Mouse (Mus musculus): ENCODE results near the gene Rnf224. TPM values are rescaled to one million over a fixed set of nuclear protein-coding genes. Genes with fewer than 3 reads are reported as not detected.

Gene Rnf224
- polyA plus RNA-seq, 1 experiment, result not detected

DNA sequence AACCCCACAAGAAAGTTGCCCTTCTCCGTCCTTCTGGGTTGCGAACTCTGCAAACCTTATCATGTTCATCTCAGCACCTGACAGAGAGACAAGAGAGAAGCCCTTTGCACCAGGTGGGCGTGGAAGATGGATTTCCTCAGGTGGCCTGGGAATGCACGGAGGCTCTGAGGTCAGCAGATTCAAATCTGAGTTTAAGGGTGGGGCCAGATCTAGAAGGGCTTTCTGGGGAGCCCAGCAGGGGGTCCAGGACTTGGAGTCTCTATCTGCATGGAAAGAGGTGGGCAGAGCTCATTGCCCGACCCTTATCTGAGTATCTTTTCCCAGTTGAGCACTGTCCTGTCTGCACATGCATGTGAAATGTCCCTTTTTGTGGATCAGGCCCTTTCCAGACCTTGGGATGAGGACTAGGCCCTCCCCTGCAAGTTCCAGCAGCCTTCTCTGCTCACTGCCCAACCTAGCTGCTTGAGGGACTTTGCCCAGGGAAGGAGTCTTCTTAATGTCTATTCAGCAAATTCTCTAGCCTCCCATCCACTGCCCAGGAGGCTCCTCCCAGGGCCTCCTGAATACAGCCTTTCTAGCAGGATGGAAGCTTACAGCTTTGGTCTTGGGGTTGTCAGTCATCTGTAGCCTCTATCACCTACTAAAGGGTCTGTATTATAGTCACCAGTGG, 1.9 kb downstream of the Rnf224 start:
- no peaks in the 10 kb centered on the region; the same call in 1 of the 2 replicates for H3K27me3 ChIP-seq (ENCODE audit: control insufficient read depth, insufficient read depth, low read length)
- no peaks in the 10 kb centered on the region for H3K36me3 ChIP-seq (ENCODE audit: control insufficient read depth, insufficient read depth, low read length)
- no peaks in the 10 kb centered on the region for H3K4me1 ChIP-seq (ENCODE audit: control insufficient read depth, insufficient read depth, insufficient read length)
- no peak for DNase-seq (ENCODE audit: low read depth in 1 of 2, low spot score in 2 of 2)
- 75% methylated on average over 5 of the region's 5 CpGs for WGBS
- no peak overlapping the region for H3K27ac ChIP-seq (ENCODE audit: insufficient read depth, low read length)
- TF ChIP-seq CTCF (IDR thresholded peaks at IDR 0.05; ENCODE audit: extremely low read depth, insufficient read depth, insufficient read length, insufficient replicate concordance) (no peak), POLR2A (IDR thresholded peaks at IDR 0.05; ENCODE audit: low read depth, low read length) (no peak)
- no peak overlapping the region for H3K4me3 ChIP-seq (ENCODE audit: extremely low read depth, insufficient read depth, insufficient read length)

DNA sequence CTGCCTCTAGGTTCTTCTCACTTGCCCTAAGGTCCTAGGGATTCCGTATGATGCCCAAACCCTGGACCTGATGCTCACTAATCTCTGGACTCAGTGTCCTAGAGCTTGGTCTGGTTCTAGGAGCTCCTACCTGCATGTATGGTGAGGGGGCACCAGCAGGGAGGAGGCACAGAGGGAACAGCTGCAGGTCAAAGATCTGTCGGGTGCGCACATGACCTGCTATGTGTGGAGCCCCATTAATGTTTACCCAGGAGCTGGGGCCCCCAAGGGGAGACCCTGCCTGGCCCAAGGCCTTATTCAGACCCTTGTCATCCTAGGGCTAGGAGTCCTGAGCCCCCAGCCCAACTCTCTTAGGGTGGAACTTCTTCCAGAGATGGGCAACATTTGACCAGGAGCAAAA, 2.5 kb downstream of the Rnf224 start, which contains the start of gene Slc34a3:
Slc34a3 (minus strand) TSS at position 315 of the 400 bp plus-strand sequence.
- Histone ChIP-seq H3K27me3 (ENCODE audit: control insufficient read depth, insufficient read depth, low read length) (no peaks in the 10 kb centered on the region; the same call in 1 of the 2 replicates), H3K4me1 (ENCODE audit: control insufficient read depth, insufficient read depth, insufficient read length) (no peaks in the 10 kb centered on the region), H3K4me3 (ENCODE audit: extremely low read depth, insufficient read depth, insufficient read length) (no peak within 1 kb of the TSS), H3K36me3 (ENCODE audit: control insufficient read depth, insufficient read depth, low read length) (no peaks in the 10 kb centered on the region), H3K27ac (ENCODE audit: insufficient read depth, low read length) (no peak within 1 kb of the TSS)
- TF ChIP-seq POLR2A (IDR thresholded peaks at IDR 0.05; ENCODE audit: low read depth, low read length), result no peak
- TF ChIP-seq CTCF (IDR thresholded peaks at IDR 0.05; ENCODE audit: extremely low read depth, insufficient read depth, insufficient read length, insufficient replicate concordance), result no peak
- no peak for DNase-seq (ENCODE audit: low read depth in 1 of 2, low spot score in 2 of 2)
- WGBS, result 69% methylated on average over 3 of the region's 3 CpGs

- DNase-seq (ENCODE audit: low read depth in 1 of 2, low spot score in 2 of 2), result no peak
- 10% methylated on average over 4 of the region's 4 CpGs for WGBS
- H3K36me3 ChIP-seq (ENCODE audit: control insufficient read depth, insufficient read depth, low read length), result no peaks in the 10 kb centered on the region
- no peak overlapping the region for H3K27ac ChIP-seq (ENCODE audit: insufficient read depth, low read length)
- no peak for TF ChIP-seq CTCF (IDR thresholded peaks at IDR 0.05; ENCODE audit: extremely low read depth, insufficient read depth, insufficient read length, insufficient replicate concordance)
- TF ChIP-seq POLR2A (IDR thresholded peaks at IDR 0.05; ENCODE audit: low read depth, low read length), result no peak
- no peak overlapping the region for H3K4me3 ChIP-seq (ENCODE audit: extremely low read depth, insufficient read depth, insufficient read length)
- peaks cover 3% of the 10 kb centered on the region; the same call in 1 of the 2 replicates for H3K4me1 ChIP-seq (ENCODE audit: control insufficient read depth, insufficient read depth, insufficient read length)
- no peaks in the 10 kb centered on the region; the same call in 1 of the 2 replicates for H3K27me3 ChIP-seq (ENCODE audit: control insufficient read depth, insufficient read depth, low read length)
These were observed 3.2 kb downstream of the Rnf224 start for GRCm38 (mm10) chr2:25233421-25233820.

- WGBS, result 89% methylated on average over 12 of the region's 12 CpGs
- no peak overlapping the region for H3K4me3 ChIP-seq (ENCODE audit: extremely low read depth, insufficient read depth, insufficient read length)
- no peaks in the 10 kb centered on the region for H3K36me3 ChIP-seq (ENCODE audit: control insufficient read depth, insufficient read depth, low read length)
- TF ChIP-seq CTCF (IDR thresholded peaks at IDR 0.05; ENCODE audit: extremely low read depth, insufficient read depth, insufficient read length, insufficient replicate concordance) (no peak), POLR2A (IDR thresholded peaks at IDR 0.05; ENCODE audit: low read depth, low read length) (no peak)
- H3K4me1 ChIP-seq (ENCODE audit: control insufficient read depth, insufficient read depth, insufficient read length), result peaks cover 3% of the 10 kb centered on the region; the same call in 1 of the 2 replicates
- no peaks in the 10 kb centered on the region; the same call in 1 of the 2 replicates for H3K27me3 ChIP-seq (ENCODE audit: control insufficient read depth, insufficient read depth, low read length)
- H3K27ac ChIP-seq (ENCODE audit: insufficient read depth, low read length), result no peak overlapping the region
- no peak for DNase-seq (ENCODE audit: low read depth in 1 of 2, low spot score in 2 of 2)
These were observed 5.5 kb downstream of the Rnf224 start for GRCm38 (mm10) chr2:25231038-25231437.

DNA sequence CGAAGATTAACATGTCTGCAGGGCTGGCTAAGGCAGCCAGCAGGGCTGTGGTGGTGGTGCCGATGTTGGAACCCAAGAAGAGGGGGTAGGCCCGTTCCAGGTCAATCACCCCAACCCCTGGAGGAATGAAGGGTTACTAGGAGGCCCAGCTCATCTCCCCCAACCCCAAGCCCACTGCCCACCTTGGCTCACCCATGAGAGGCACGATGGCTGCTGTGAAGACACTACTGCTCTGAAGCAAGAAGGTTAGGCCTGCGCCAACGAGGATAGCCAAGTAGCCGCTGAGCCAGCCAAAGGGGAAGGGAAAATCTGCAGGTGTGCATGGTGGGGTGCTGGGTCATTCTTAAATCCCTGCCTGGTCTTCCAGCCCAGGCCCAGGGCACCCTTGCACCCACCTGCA, 6.0 kb downstream of the Rnf224 start:
- H3K4me1 ChIP-seq (ENCODE audit: control insufficient read depth, insufficient read depth, insufficient read length), result peaks cover 3% of the 10 kb centered on the region; the same call in 1 of the 2 replicates
- H3K27ac ChIP-seq (ENCODE audit: insufficient read depth, low read length), result no peak overlapping the region
- H3K36me3 ChIP-seq (ENCODE audit: control insufficient read depth, insufficient read depth, low read length), result no peaks in the 10 kb centered on the region
- DNase-seq (ENCODE audit: low read depth in 1 of 2, low spot score in 2 of 2), result no peak
- 89% methylated on average over 7 of the region's 7 CpGs for WGBS
- TF ChIP-seq POLR2A (IDR thresholded peaks at IDR 0.05; ENCODE audit: low read depth, low read length) (no peak), CTCF (IDR thresholded peaks at IDR 0.05; ENCODE audit: extremely low read depth, insufficient read depth, insufficient read length, insufficient replicate concordance) (no peak)
- no peaks in the 10 kb centered on the region; the same call in 1 of the 2 replicates for H3K27me3 ChIP-seq (ENCODE audit: control insufficient read depth, insufficient read depth, low read length)
- no peak overlapping the region for H3K4me3 ChIP-seq (ENCODE audit: extremely low read depth, insufficient read depth, insufficient read length)

DNA sequence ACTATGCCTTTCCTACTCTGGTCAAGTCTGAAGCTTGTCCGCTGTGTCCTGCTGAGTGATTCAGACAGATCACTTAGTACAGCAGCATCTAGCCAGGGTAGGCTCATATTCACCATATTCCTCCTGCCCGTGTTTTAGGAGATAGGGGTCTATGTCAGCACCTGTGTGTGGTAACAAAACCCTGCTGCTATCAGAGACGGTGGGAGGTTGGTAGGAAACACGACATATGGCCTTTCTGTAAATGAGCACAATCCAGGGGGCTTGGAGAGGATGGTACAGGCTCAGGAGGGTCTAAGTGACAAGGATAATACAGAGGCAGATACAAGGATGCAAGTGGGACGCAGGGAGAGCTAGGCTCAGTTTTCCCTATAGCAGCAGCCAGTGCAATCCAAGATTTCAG, 7.0 kb downstream of the Rnf224 start:
- Histone ChIP-seq H3K36me3 (ENCODE audit: control insufficient read depth, insufficient read depth, low read length) (no peaks in the 10 kb centered on the region), H3K4me1 (ENCODE audit: control insufficient read depth, insufficient read depth, insufficient read length) (peaks cover 3% of the 10 kb centered on the region; the same call in 1 of the 2 replicates), H3K27me3 (ENCODE audit: control insufficient read depth, insufficient read depth, low read length) (no peaks in the 10 kb centered on the region; the same call in 1 of the 2 replicates), H3K4me3 (ENCODE audit: extremely low read depth, insufficient read depth, insufficient read length) (no peak overlapping the region), H3K27ac (ENCODE audit: insufficient read depth, low read length) (no peak overlapping the region)
- no peak for TF ChIP-seq CTCF (IDR thresholded peaks at IDR 0.05; ENCODE audit: extremely low read depth, insufficient read depth, insufficient read length, insufficient replicate concordance)
- TF ChIP-seq POLR2A (IDR thresholded peaks at IDR 0.05; ENCODE audit: low read depth, low read length), result no peak
- 91% methylated on average over 5 of the region's 5 CpGs for WGBS
- DNase-seq (ENCODE audit: low read depth in 1 of 2, low spot score in 2 of 2), result no peak

Data from spleen, adult 2 months (tissue).